Mouse (Mus musculus): ENCODE data around the gene Cox7c.
"Not testable (repeated sequence)": the region's sequence is repeated elsewhere in the genome, so short reads cannot be mapped to it uniquely, and the experiment has no call there.

Gene Cox7c

GRCm38 (mm10) chr13:86046254-86046951 is at the start of gene Cox7c:
Cox7c (minus strand) TSS chr13:86046904.
- peak; percentile 30 for DNase-seq (ENCODE audit: low spot score)

- no peak for DNase-seq (ENCODE audit: low spot score)
Observed at GRCm38 (mm10) chr13:86068011-86068724, 21.5 kb upstream of the Cox7c start.

GRCm38 (mm10) chr13:86067508-86067907 is 20.8 kb upstream of the Cox7c start:
- no peak for DNase-seq (ENCODE audit: low spot score)

- DNase-seq (ENCODE audit: low spot score): not testable (repeated sequence)
Observed at GRCm38 (mm10) chr13:86054091-86054490, 7.4 kb upstream of the Cox7c start.

- DNase-seq (ENCODE audit: low spot score): no peak
Observed at GRCm38 (mm10) chr13:86004907-86005675, 41.6 kb downstream of the Cox7c start.

Measured in urinary bladder, postnatal 10 days (tissue).